Mouse (Mus musculus): Measurements from ENCODE around the gene Cfd.

DNA sequence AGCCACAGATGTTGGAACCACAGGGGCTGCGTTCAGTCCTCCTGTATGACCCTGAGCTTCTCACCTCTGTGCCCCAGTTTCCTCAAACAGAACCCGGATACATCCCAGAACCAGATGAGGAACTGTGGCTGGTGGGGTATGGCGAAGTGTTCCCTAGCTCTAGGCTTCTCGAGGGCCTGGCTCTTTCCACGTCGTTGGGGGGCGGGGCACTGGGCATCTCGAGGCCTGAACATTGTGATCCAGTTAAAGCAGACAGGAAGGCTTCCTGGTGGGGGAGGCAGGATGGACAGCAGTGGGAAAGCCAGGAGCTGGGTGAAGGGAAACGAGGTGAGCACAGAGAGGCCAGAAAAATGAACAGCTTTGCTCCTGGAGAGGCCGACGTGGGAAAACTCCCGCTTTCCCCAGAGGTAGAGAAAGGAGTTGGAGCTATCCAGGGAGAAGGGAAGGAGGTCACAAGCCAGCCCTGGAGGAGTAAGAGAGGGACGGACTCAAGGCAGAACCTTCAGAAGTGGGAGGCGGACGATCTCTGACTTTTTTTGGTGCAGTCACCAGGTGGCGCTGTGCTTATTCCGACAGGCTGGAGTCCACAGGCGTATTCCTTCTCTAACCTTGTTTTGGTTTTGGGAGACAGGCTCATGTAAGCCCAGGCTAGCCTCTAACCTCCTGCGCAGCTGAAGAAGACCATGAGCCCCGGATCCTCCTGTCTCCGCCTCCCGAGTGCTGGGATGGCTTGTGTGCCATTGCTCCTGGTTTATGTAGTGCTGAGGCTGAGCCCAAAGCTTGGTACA lies 7.2 kb upstream of the Cfd start:
- TF ChIP-seq HCFC1 (IDR thresholded peaks at IDR 0.05; ENCODE audit: borderline replicate concordance, insufficient read depth, low read length) = 0 out of 2 replicates have a peak, but pooled peaks have one; percentile 40
- TF ChIP-seq CHD2 (IDR thresholded peaks at IDR 0.05; ENCODE audit: low read depth, low read length) = no peak
- 0 out of 2 replicates have a peak, but pooled peaks have one; percentile 20 for TF ChIP-seq ZC3H11A (IDR thresholded peaks at IDR 0.05; ENCODE audit: borderline replicate concordance, low read depth, low read length)

Data from ES-E14 (cell line).